Mouse (Mus musculus): Measurements from ENCODE around the gene Hrh1.

- TF ChIP-seq CTCF (IDR thresholded peaks at IDR 0.05) (peak; percentile 43), EP300 (IDR thresholded peaks at IDR 0.05) (no peak)
Observed at GRCm38 (mm10) chr6:114398626-114399025, 890 bp downstream of the Hrh1 start.

Data from lung, postnatal 0 days (tissue).